Mouse (Mus musculus) neural tube, embryonic 11.5 days (tissue): ENCODE data around the gene Nedd4. TPM values are rescaled to one million over a fixed set of nuclear protein-coding genes. Genes with fewer than 3 reads are reported as not detected.
"Not testable (repeated sequence)": the region's sequence is repeated elsewhere in the genome, so short reads cannot be mapped to it uniquely, and the experiment has no call there.

Experiments used
- ATAC-seq: fragments of 200-750 bp; cut with Nextera tagmentation; 2 replicates; pipeline ENCODE4 v1.8.0; 2017; ENCODE audit warnings: moderate number of reproducible peaks, mild to moderate bottlenecking, moderate TSS enrichment, moderate library complexity; ENCODE audit not compliant: insufficient read depth, low FRiP score, low TSS enrichment
- DNase-seq: peaks from one replicate; pipeline ENCODE4 v3.0.0-alpha.2; 2015; ENCODE audit warnings: low spot score
- H3K27ac ChIP-seq: fragments of 300-500 bp; sonication (generic); 2 replicates; pipeline ENCODE4 v1.5.1; 2014; ENCODE audit warnings: low read depth, mild to moderate bottlenecking, low read length
- H3K27me3 ChIP-seq: fragments of 300-500 bp; sonication (generic); 2 replicates; pipeline ENCODE4 v1.6.1; 2014; ENCODE audit warnings: mild to moderate bottlenecking, low read length, mixed read lengths; ENCODE audit not compliant: control insufficient read depth, insufficient read depth
- H3K36me3 ChIP-seq: fragments of 300-500 bp; sonication (generic); 2 replicates; pipeline ENCODE4 v1.6.1; 2014; ENCODE audit warnings: mild to moderate bottlenecking, low read length, moderate library complexity, mixed read lengths; ENCODE audit not compliant: control insufficient read depth, insufficient read depth
- H3K4me1 ChIP-seq: fragments of 300-500 bp; sonication (generic); 2 replicates; pipeline ENCODE4 v1.6.1; 2014; ENCODE audit warnings: low read length, mixed read lengths; ENCODE audit not compliant: control insufficient read depth, insufficient read depth
- H3K4me2 ChIP-seq: fragments of 300-500 bp; sonication (generic); 2 replicates; pipeline ENCODE4 v1.6.1; 2014; ENCODE audit warnings: low read depth, mild to moderate bottlenecking, moderate library complexity
- H3K4me3 ChIP-seq: fragments of 300-500 bp; sonication (generic); 2 replicates; pipeline ENCODE4 v1.5.1; 2014; ENCODE audit warnings: low read depth, low read length
- H3K9ac ChIP-seq: fragments of 300-500 bp; sonication (generic); 2 replicates; pipeline ENCODE4 v1.6.1; 2014; ENCODE audit warnings: mild to moderate bottlenecking, low read length
- H3K9me3 ChIP-seq: fragments of 300-500 bp; sonication (generic); 2 replicates; pipeline ENCODE4 v1.6.1; 2016; ENCODE audit warnings: low read length; ENCODE audit not compliant: control insufficient read depth
- WGBS: fragments of 180-500 bp; shearing (Covaris S2); extraction: QIAGEN DNeasy Blood & Tissue Kit; methylation state at CpG from one replicate; pipeline ENCODE4 v1.1.7; 2014; 5-methylcytosine and 5-hydroxymethylcytosine counted together
- polyA plus RNA-seq: library from polyadenylated mRNA; unstranded; fragments of >200 nt; fragmentation: Nextera tagmentation; extraction: Ambion mirVana; gene quantifications from 2 replicates; pipeline ENCODE4 v1.2.1, GENCODE M21; 2014

The Nedd4 gene
- polyA plus RNA-seq, 1 experiment from 2014 or later: 799 TPM

DNA sequence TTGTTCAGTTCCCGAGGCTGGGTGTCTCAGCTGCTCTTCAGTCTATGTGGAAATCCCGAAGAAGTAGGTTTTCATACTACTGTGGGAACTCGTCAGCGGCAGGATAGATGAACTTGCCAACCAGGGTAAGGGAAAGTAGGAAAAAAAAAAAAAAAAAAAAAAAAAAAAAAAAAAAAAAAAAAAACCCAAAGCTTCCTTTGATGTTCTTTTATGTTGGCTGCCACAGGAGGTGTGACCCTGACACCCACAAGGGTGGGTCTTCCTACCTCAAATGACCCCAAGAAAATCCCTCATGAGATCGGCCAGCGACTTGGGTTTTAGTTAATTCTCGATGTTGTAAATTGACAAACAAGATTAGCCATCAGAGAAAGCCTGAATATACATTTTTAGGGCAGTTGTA is 25.6 kb upstream of the Nedd4 start:
- Histone ChIP-seq H3K4me3 (no peak overlapping the region), H3K9ac (no peak overlapping the region), H3K4me2 (no peak overlapping the region), H3K36me3 (no peaks in the 10 kb centered on the region), H3K27ac (no peak overlapping the region), H3K27me3 (no peaks in the 10 kb centered on the region), H3K9me3 (no peaks in the 10 kb centered on the region), H3K4me1 (peaks cover 16% of the 10 kb centered on the region)
- ATAC-seq: no peak
- 77% methylated on average over 7 of the region's 7 CpGs for whole genome bisulfite sequencing
- no peak for DNase-seq

DNA sequence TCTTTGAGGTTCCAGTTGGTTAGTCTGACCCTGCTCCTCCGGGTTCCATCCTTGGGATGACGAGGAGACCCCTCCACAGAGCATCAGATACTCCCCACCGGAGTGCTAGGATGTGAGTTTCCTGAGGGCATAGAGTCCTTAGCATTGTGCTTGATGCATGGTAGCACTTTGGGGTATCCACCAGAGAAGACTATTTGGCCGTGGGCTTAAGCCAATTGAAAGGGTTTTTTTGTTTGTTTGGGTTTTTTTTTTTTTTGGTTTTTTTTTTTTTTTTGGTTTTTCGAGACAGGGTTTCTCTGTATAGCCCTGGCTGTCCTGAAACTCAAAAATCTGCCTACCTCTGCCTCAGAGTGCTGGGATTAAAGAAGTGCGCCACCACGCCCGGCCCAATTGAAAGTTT is 24.9 kb upstream of the Nedd4 start:
- no peak for ATAC-seq

DNA sequence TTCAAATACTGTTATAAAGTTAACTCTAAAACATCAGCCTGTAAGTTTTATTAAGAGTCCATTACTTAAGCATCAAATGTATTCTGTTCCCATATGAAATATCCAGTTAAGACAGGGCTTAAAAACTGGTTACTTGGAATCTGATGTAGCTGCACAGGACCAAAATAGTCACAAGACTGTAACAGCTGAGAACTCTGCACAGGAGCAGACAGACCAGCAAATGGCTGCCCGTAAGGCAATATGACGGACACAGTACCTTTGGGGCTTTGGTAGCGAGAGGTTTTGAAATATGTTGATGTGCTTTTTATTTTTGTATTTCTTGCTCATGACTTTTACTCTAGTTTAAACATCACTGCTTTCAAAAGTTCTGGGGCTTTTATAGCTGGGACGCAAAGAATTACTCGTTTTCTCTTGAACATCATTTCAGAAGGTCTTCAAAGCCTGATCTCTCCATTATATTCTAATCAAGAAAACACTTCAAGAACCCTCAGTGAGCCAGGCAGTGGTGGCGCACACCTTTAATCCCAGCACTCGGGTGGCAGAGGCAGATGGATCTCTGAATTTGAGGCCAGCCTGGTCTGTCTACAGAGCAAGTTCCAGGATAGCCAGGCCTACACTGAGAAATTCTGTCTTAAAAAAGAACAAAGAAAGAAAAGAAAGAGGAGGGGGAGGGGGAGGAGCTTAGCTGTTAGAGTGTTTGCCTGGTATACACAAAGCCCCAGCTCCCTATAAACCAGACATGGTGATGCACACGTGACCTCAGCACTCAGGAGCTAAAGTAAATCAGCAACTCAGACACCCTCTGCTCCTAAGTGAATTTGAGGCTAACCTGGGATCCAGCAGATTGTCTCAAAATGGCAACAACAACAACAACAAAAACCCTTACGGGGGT is 22.9 kb upstream of the Nedd4 start:
- peak; percentile 73 for DNase-seq
- no peaks in the 10 kb centered on the region for H3K27me3 ChIP-seq
- peak; percentile 89 for ATAC-seq
- H3K27ac ChIP-seq: peak overlapping the region; percentile 99
- peak overlapping the region; percentile 81 for H3K9ac ChIP-seq
- H3K36me3 ChIP-seq: no peaks in the 10 kb centered on the region
- no peaks in the 10 kb centered on the region for H3K9me3 ChIP-seq
- 38% methylated on average over 9 of the region's 9 CpGs for WGBS
- H3K4me2 ChIP-seq: peak overlapping the region; percentile 64
- H3K4me1 ChIP-seq: peaks cover 16% of the 10 kb centered on the region
- peak overlapping the region; percentile 37 for H3K4me3 ChIP-seq

More for the DNA sequence above, 24.9 kb upstream of the Nedd4 start:
- WGBS: 89% methylated on average over 8 of the region's 8 CpGs
- peaks cover 16% of the 10 kb centered on the region for H3K4me1 ChIP-seq
- H3K27ac ChIP-seq: no peak overlapping the region
- no peak overlapping the region for H3K4me2 ChIP-seq
- H3K4me3 ChIP-seq: no peak overlapping the region
- DNase-seq: no peak
- no peaks in the 10 kb centered on the region for H3K27me3 ChIP-seq
- H3K9me3 ChIP-seq: no peaks in the 10 kb centered on the region
- no peaks in the 10 kb centered on the region for H3K36me3 ChIP-seq
- no peak overlapping the region for H3K9ac ChIP-seq

DNA sequence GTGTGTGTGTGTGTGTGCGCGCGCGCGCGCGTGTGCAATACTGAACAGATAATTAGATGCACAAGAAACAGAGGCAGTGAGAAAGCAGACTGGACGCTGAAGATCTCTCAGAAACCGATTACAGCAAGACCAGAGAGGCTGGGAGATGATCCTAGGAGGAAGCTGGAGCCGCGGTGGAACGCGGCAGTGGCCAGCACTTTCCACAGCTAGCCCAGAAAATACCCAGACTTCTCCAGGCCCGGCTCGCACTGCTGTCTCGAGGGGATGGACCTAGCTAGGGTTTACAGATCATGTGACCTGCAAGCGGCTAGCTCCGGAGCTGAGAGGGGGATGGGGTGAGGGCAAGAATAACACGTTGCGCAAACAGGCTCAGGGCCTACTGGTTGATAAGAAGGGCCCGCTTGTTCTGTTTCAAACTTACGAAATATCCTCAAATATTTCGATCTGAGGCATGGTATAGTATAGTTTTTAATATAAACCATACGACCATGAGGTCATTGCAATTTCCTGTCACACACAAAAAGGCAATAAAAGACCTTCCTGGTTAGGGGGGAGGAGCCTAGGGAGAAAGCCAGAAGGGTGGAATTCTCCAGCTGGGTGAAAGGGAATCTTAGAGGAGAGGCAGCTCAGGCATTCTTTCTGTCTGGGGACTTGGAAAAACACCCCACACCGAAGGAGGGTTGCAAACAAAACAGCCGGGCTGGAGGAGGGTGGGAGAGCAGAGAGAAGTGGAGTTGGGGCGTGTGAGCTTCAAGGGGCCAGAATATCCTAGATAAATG is 22.1 kb upstream of the Nedd4 start:
- H3K4me3 ChIP-seq: peak overlapping the region; percentile 37
- H3K9me3 ChIP-seq: no peaks in the 10 kb centered on the region
- no peaks in the 10 kb centered on the region for H3K27me3 ChIP-seq
- peak overlapping the region; percentile 81 for H3K9ac ChIP-seq
- under 1% methylated on average over 27 of the region's 27 CpGs for WGBS
- H3K4me1 ChIP-seq: peaks cover 16% of the 10 kb centered on the region
- peak; percentile 89 for DNase-seq
- peak; percentile 97 for ATAC-seq
- H3K27ac ChIP-seq: peak overlapping the region; percentile 99
- no peaks in the 10 kb centered on the region for H3K36me3 ChIP-seq
- H3K4me2 ChIP-seq: peak overlapping the region; percentile 64

DNA sequence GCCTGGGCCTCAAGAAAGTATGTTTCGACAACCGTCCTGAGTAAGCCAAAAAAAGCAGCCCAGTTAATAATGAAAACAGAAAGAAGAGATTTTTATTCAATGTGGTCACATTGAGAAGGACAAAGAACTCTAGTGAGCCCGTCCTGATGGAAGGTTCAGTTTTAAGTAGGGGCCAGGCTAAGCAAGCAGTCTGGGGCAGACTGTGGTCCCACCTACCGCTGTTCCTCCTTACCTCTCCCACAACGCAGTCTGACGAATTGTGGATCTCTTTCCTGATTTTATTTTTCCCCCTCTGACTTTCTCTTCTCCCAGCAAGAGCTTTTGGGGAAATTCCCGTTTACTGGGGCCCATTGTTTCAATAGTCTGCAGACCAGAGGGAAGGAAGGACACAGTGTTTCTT is 21.5 kb upstream of the Nedd4 start:
- no peak for DNase-seq
- 0 out of 2 replicates have a peak, but pooled peaks have one; percentile 5 for ATAC-seq
- 18% methylated on average over 7 of the region's 7 CpGs for WGBS
- Histone ChIP-seq H3K36me3 (no peaks in the 10 kb centered on the region), H3K4me1 (peaks cover 16% of the 10 kb centered on the region), H3K9me3 (no peaks in the 10 kb centered on the region), H3K4me2 (peak overlapping the region; percentile 3; the same call in 1 of the 2 replicates), H3K9ac (peak overlapping the region; percentile 81), H3K27me3 (no peaks in the 10 kb centered on the region), H3K4me3 (no peak overlapping the region), H3K27ac (peak overlapping the region; percentile 99)

DNA sequence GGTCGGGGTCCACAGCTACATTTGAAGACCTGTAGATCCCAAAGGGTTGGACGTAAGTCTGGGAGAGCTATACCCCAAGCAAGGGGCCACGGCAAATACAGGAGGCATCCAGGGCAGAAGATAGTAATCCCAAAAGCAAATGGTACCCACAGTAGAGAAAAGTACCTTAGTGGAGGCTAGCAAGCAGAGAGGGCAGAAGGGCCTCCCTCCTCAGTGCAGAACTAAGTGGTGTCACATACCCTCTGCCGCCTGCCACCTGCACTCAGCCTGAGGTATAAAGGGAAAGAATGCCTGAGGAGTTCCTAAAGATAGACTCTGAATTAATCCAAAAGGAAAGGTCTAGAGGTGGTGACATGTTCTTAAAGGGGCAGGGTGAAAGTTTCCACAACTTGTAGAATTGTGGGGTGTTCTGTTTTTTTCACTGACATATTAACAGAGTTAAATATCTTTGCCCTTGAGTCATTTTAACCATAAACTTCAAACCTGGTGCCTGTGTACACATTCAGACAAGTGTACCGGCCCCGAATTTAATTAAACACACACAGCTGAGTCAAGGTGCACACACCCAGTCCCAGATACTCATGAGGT is 21.0 kb upstream of the Nedd4 start:
- peak overlapping the region; percentile 3; the same call in 1 of the 2 replicates for H3K4me2 ChIP-seq

DNA sequence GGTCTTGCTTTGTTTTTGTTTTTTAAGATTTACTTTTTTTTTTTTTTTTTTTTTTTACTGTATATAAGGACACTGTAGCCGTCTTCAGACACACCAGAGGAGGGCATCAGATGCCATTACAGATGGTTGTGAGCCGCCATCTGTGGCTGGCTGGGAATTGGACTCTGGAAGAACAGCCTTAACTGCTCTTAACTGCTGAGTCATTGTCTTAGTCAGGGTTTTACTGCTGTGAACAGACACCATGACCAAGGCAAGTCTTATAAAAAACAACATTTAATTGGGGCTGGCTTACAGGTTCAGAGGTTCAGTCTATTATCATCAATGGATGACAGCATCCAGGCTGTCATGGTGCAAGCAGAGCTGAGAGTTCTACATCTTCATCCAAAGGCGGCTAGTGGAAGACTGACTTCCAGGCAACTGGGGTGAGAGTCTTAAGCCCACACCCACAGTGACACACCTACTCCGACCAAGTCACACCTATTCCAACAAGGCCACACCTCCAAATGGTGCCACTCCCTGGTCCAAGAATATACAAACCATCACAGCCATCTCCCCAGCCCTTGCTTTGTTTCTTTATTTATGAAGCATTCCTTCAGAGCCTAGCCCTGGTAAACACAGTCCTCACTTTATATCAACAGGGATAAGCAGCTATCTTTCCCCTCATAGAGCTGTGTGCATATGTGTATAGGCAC is 19.2 kb upstream of the Nedd4 start:
- not testable (repeated sequence) for H3K4me2 ChIP-seq, H3K36me3 ChIP-seq, H3K4me3 ChIP-seq, H3K9ac ChIP-seq, DNase-seq, ATAC-seq, H3K9me3 ChIP-seq, H3K27me3 ChIP-seq, H3K27ac ChIP-seq
- H3K4me1 ChIP-seq: peaks cover 16% of the 10 kb centered on the region
- WGBS: 93% methylated on average over 4 of the region's 4 CpGs

More for the DNA sequence above, 21.0 kb upstream of the Nedd4 start:
- Histone ChIP-seq H3K4me1 (peaks cover 16% of the 10 kb centered on the region), H3K9me3 (no peaks in the 10 kb centered on the region), H3K4me3 (no peak overlapping the region), H3K27ac (peak overlapping the region; percentile 99), H3K27me3 (no peaks in the 10 kb centered on the region), H3K9ac (peak overlapping the region; percentile 81; the same call in 1 of the 2 replicates), H3K36me3 (no peaks in the 10 kb centered on the region)
- 74% methylated on average over 6 of the region's 6 CpGs for WGBS
- DNase-seq (no peak), ATAC-seq (no peak)
